Mouse (Mus musculus) spleen, adult 2 months (tissue): ENCODE data around the gene Malrd1.

ENCODE experiments used
- CTCF ChIP-seq: fragments of 200-500 bp; IDR thresholded peaks from 2 replicates; pipeline ENCODE4 v1.5.1; 2011; ENCODE audit warnings: mild to moderate bottlenecking, inconsistent platforms; ENCODE audit not compliant: insufficient read depth, insufficient read length, insufficient replicate concordance; ENCODE audit errors: extremely low read depth
- POLR2A ChIP-seq: fragments of 200-500 bp; IDR thresholded peaks from 2 replicates; pipeline ENCODE4 v1.6.1; 2011; ENCODE audit warnings: low read depth, low read length, inconsistent platforms

GRCm38 (mm10) chr2:16113333-16113732 is 587.1 kb downstream of the Malrd1 start:
- TF ChIP-seq CTCF (no peak), POLR2A (no peak)
